Mouse (Mus musculus): ENCODE measurements around the gene Smim14.
A peak's percentile ranks its signal among the peaks of the same experiment; 100 is the strongest.

- TF ChIP-seq POLR2A (IDR thresholded peaks at IDR 0.05; ENCODE audit: insufficient read depth, low read length) (no peak), EP300 (IDR thresholded peaks at IDR 0.05; ENCODE audit: insufficient read depth, low read depth, low read length) (no peak), CTCF (IDR thresholded peaks at IDR 0.05; ENCODE audit: low read depth, low read length) (peak; percentile 65)
Observed at GRCm38 (mm10) chr5:65401251-65401994, 135.6 kb downstream of the Smim14 start.
